Mouse (Mus musculus) heart, adult 2 months (tissue): ENCODE results near the gene Wrb.

Experiments
- EP300 ChIP-seq: fragments of 200-500 bp; IDR thresholded peaks from 2 replicates; pipeline ENCODE4 v1.6.1; 2011; ENCODE audit warnings: low read depth, low read length, control low read depth; ENCODE audit not compliant: insufficient read depth
- POLR2A ChIP-seq: fragments of 200-500 bp; IDR thresholded peaks from 2 replicates; pipeline ENCODE4 v1.6.1; 2011; ENCODE audit warnings: mild to moderate bottlenecking, low read depth, low read length, control low read depth; ENCODE audit not compliant: insufficient read depth

DNA sequence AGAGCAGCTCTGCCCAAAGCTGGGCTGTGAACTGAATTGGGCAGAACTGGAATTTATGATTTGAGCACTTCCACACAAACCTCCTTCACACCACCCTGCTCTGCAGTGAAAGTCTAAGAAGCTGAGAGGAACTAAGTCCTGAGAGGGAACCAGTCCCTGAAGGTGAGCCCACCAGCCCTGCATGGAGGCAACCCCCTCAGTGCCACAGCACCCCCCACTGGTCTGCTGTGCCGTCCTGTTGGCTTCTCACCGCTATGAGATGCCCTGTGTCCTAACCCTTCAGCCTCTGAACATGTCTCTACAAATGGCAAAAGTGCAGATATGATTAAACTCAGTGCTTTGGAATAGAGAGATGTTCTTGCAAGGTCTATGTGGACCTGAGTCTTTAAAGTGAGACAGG lies 32.4 kb upstream of the Wrb start:
- TF ChIP-seq EP300 (no peak), POLR2A (no peak)
